Mouse (Mus musculus) left cerebral cortex, postnatal 10 days (tissue): ENCODE results near the gene Lgalsl. TPM values are rescaled to one million over a fixed set of nuclear protein-coding genes. Genes with fewer than 3 reads are reported as not detected.

Experiments
- DNase-seq, 2 experiments: peaks; one replicate each; pipeline ENCODE4 v3.0.0; 2021 to 2022; ENCODE audit warnings: low spot score in 2 of 2, mixed read lengths in 1 of 2; ENCODE audit errors: extremely low spot score in 1 of 2
- intact Hi-C: fragments of 180-260 bp; cut with DNase I; formaldehyde crosslinking; loops from one replicate; pipeline ENCODE4 v1.15.1; 2025
- total RNA-seq, 2 experiments: library from RNA; stranded (reverse); gene quantifications; 2 replicates each; pipeline ENCODE4 v1.2.3; 2021

Gene Lgalsl
- total RNA-seq: 100 to 1,000 TPM in 1 of 2 experiments, 10 to 100 TPM in 1; 99.8 to 102 TPM

- DNase-seq: peak; percentile 54 to 82
- intact Hi-C loops: no loop called here
Measured at GRCm38 (mm10) chr11:20830686-20831505, at the start of gene Lgalsl. Gene Lgalsl (minus strand): TSS chr11:20831056.

GRCm38 (mm10) chr11:20878644-20879043 is 47.8 kb upstream of the Lgalsl start:
- DNase-seq: no peak
- intact Hi-C loops: no loop called here

- intact Hi-C loops: no loop called here
- peak in 1 of 2 experiments; percentile 43 for DNase-seq
Measured at GRCm38 (mm10) chr11:20877578-20878096, 46.8 kb upstream of the Lgalsl start.

GRCm38 (mm10) chr11:20873386-20873785 is 42.5 kb upstream of the Lgalsl start:
- intact Hi-C loops: no loop called here
- DNase-seq: no peak

GRCm38 (mm10) chr11:20872911-20873310 is 42.1 kb upstream of the Lgalsl start:
- intact Hi-C loops: no loop called here
- no peak for DNase-seq

- DNase-seq: no peak
- intact Hi-C loops: no loop called here
Measured at GRCm38 (mm10) chr11:20872444-20872843, 41.6 kb upstream of the Lgalsl start.

- DNase-seq: no peak
- intact Hi-C loops: no loop called here
Measured at GRCm38 (mm10) chr11:20869927-20870326, 39.1 kb upstream of the Lgalsl start.

- no peak for DNase-seq
- intact Hi-C loops: no loop called here
Measured at GRCm38 (mm10) chr11:20865450-20865849, 34.6 kb upstream of the Lgalsl start.

- DNase-seq: peak in 1 of 2 experiments; percentile 18
- intact Hi-C loops: no loop called here
Measured at GRCm38 (mm10) chr11:20864647-20865046, 33.8 kb upstream of the Lgalsl start.

- intact Hi-C loops: no loop called here
- no peak for DNase-seq
Measured at GRCm38 (mm10) chr11:20862101-20862500, 31.2 kb upstream of the Lgalsl start.

GRCm38 (mm10) chr11:20860351-20860750 is 29.5 kb upstream of the Lgalsl start:
- no peak for DNase-seq
- intact Hi-C loops: no loop called here

GRCm38 (mm10) chr11:20859858-20860257 is 29.0 kb upstream of the Lgalsl start:
- no peak for DNase-seq
- intact Hi-C loops: no loop called here

- peak; percentile 85 to 89 for DNase-seq
- intact Hi-C loops: no loop called here
Measured at GRCm38 (mm10) chr11:20858921-20859668, 28.2 kb upstream of the Lgalsl start.

- intact Hi-C loops: no loop called here
- peak in 1 of 2 experiments; percentile 38 for DNase-seq
Measured at GRCm38 (mm10) chr11:20857921-20858320, 27.1 kb upstream of the Lgalsl start.

GRCm38 (mm10) chr11:20854032-20854741 is 23.3 kb upstream of the Lgalsl start:
- DNase-seq: no peak
- intact Hi-C loops: no loop called here

GRCm38 (mm10) chr11:20850196-20850595 is 19.3 kb upstream of the Lgalsl start:
- no peak for DNase-seq
- intact Hi-C loops: no loop called here

GRCm38 (mm10) chr11:20849403-20849802 is 18.5 kb upstream of the Lgalsl start:
- intact Hi-C loops: no loop called here
- no peak for DNase-seq

- DNase-seq: no peak
- intact Hi-C loops: no loop called here
Measured at GRCm38 (mm10) chr11:20837366-20837765, 6.5 kb upstream of the Lgalsl start.

GRCm38 (mm10) chr11:20831600-20832137 is 813 bp upstream of the Lgalsl start:
- peak; percentile 13 to 32 for DNase-seq
- intact Hi-C loops: no loop called here
